10 mouse cellular contexts compared by ENCODE assay signal in the genomic region with DNA sequence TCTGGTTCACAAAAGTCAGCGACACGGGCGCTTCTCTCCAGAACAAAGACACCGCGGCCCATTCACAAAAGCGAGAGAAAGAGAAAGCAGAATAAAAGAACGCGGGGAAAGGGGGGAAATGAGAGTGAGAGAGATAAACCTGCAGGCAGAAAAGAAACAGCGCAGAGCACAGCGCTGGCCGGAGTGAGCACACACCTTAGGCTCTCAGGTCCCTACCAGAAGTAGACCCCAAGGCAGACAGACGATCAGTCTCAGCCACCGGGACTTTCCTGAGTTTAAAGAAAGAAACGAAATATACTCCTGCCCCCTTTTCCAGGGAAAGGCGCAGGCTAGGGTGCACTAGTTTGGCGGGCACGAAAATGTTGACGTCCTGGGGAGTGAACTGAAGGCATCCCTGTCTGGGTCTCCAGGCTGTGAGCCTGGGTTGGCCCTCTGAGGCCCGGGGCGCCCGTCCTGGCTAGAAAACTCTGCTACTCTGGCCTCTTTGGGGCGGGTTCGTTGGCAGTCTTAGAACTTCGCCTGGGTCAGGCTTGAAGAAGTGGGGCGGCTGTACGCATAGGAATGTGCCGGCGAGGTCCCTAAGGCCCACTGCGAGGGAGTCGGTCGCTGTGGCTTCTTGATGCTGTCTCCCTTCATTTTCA. TPM values are rescaled to one million over a fixed set of nuclear protein-coding genes. Genes with fewer than 3 reads are reported as not detected.
DNase-seq lines count a peak whose midpoint lies in the region; ATAC-seq and TF ChIP-seq lines count a peak whose summit lies in the region.
"Had no signal": no experiment of that assay in that cellular context is flagged by ENCODE, and none has a peak within 500 bp of the region (broad histone marks: within the 10 kb centered on the region; RNA-seq: fewer than 3 reads in every experiment).

No protein-coding gene starts in this region.

- no peak overlapping the region for H3K27ac ChIP-seq in heart, embryonic 14.5 days (replicated peaks in 1 of 2; ENCODE audit: control insufficient read depth in 1 of 2, insufficient read depth in 1 of 2, low read depth in 2 of 2, low read length in 2 of 2)
- no peak overlapping the region for H3K27ac ChIP-seq in limb, embryonic 13.5 days

- 2% methylated on average over 30 of the region's 31 CpGs for WGBS in heart, embryonic 14.5 days
- under 1% methylated on average over 31 of the region's 31 CpGs for WGBS in limb, embryonic 13.5 days

- peak overlapping the region; percentile 97 for H3K4me2 ChIP-seq in heart, embryonic 14.5 days (ENCODE audit: low read length)
- peak overlapping the region; percentile 44 for H3K4me2 ChIP-seq in limb, embryonic 13.5 days (replicated peaks)
- peak overlapping the region; percentile 99 for H3K4me2 ChIP-seq in myocyte (ENCODE audit: low read depth)

- H3K4me1 ChIP-seq in heart, embryonic 14.5 days (ENCODE audit: control insufficient read depth in 2 of 2, insufficient read depth in 2 of 2, low read length in 2 of 2): peaks cover 9 to 16% of the 10 kb centered on the region in 2 experiments
- H3K4me1 ChIP-seq in limb, embryonic 13.5 days: peaks cover 48% of the 10 kb centered on the region

- H3K79me2 ChIP-seq in myocyte (ENCODE audit: control insufficient read depth, insufficient read depth): no peaks in the 10 kb centered on the region

- H3K36me3 ChIP-seq in heart, embryonic 14.5 days (ENCODE audit: control insufficient read depth, insufficient read depth, low read length): peaks cover 13% of the 10 kb centered on the region
- no peaks in the 10 kb centered on the region for H3K36me3 ChIP-seq in limb, embryonic 13.5 days
- H3K36me3 ChIP-seq in myocyte (ENCODE audit: control insufficient read depth, insufficient read depth): no peaks in the 10 kb centered on the region

- H3K9ac ChIP-seq in heart, embryonic 14.5 days (ENCODE audit: low read length): no peak overlapping the region
- no peak overlapping the region for H3K9ac ChIP-seq in limb, embryonic 13.5 days

- TF ChIP-seq POLR2A in myocyte (IDR thresholded peaks at IDR 0.05; ENCODE audit: insufficient read length, low read depth): no peak

- H3ac ChIP-seq in myocyte (ENCODE audit: control insufficient read depth, insufficient read length): no peak overlapping the region

- H3K27me3 ChIP-seq in heart, embryonic 14.5 days (ENCODE audit: control insufficient read depth, insufficient read depth, low read length): peaks cover 67% of the 10 kb centered on the region
- H3K27me3 ChIP-seq in limb, embryonic 13.5 days: peaks cover 87% of the 10 kb centered on the region
- no peaks in the 10 kb centered on the region for H3K27me3 ChIP-seq in myocyte (ENCODE audit: control insufficient read depth, insufficient read depth, insufficient read length)
- H3K27me3 ChIP-seq: CH12.LX had no signal

- peak; percentile 6 to 22 for DNase-seq in frontal cortex, postnatal 10 days (ENCODE audit: low spot score in 2 of 2)
- DNase-seq in frontal cortex, adult 2 months (ENCODE audit: extremely low spot score in 1 of 2, low spot score in 1 of 2): no peak
- DNase-seq in urinary bladder, postnatal 25 days (ENCODE audit: low spot score): peak; percentile 12
- no peak for DNase-seq in urinary bladder, adult 2 months (ENCODE audit: low spot score)

- no peaks in the 10 kb centered on the region for H3K9me3 ChIP-seq in heart, embryonic 14.5 days (ENCODE audit: control insufficient read depth, low read length)
- H3K9me3 ChIP-seq in limb, embryonic 13.5 days: no peaks in the 10 kb centered on the region

- peak overlapping the region; percentile 18 to 68 for H3K4me3 ChIP-seq in heart, embryonic 14.5 days (ENCODE audit: control insufficient read depth in 1 of 2, insufficient read depth in 1 of 2, low read depth in 1 of 2, low read length in 2 of 2)
- H3K4me3 ChIP-seq in limb, embryonic 13.5 days: peak overlapping the region; percentile 56
- H3K4me3 ChIP-seq in myocyte: peak overlapping the region; percentile 40
- H3K4me3 ChIP-seq: erythroblast, embryonic 14.5 days had no signal

- ATAC-seq in heart, embryonic 14.5 days (ENCODE audit: insufficient number of reproducible peaks, insufficient read depth, low FRiP score, low read depth): no peak
- no peak for ATAC-seq in limb, embryonic 13.5 days (ENCODE audit: low FRiP score, low read depth)
- ATAC-seq in megakaryocyte progenitor cell, adult 5-6 weeks (replicated peaks; ENCODE audit: poor library complexity): no peak

TF ChIP-seq in myocyte, 11 proteins besides CTCF, POLR2A, EP300 and RAD21:
- no peak for TF ChIP-seq MYOG (IDR thresholded peaks at IDR 0.05; ENCODE audit: control insufficient read depth in 1 of 3, insufficient read depth in 1 of 3, insufficient read length in 2 of 3, low read depth in 2 of 3)
- no peak for TF ChIP-seq E2F4 (IDR thresholded peaks at IDR 0.05; ENCODE audit: insufficient read depth)
- TF ChIP-seq POLR2AphosphoS2 (IDR thresholded peaks at IDR 0.05; ENCODE audit: insufficient read length, low read depth): no peak
- TF ChIP-seq USF1 (IDR thresholded peaks at IDR 0.05; ENCODE audit: low read depth): no peak
- no peak for TF ChIP-seq TCF12 (IDR thresholded peaks at IDR 0.05; ENCODE audit: insufficient read depth, poor library complexity, severe bottlenecking)
- TF ChIP-seq SRF (IDR thresholded peaks at IDR 0.05; ENCODE audit: control insufficient read depth, insufficient read length, low read depth): no peak
- no peak for TF ChIP-seq MAX (IDR thresholded peaks at IDR 0.05; ENCODE audit: low read depth)
- TF ChIP-seq REST (IDR thresholded peaks at IDR 0.05; ENCODE audit: insufficient read depth, insufficient read length): no peak
- TF ChIP-seq TCF3 (IDR thresholded peaks at IDR 0.05; ENCODE audit: insufficient read length, low read depth): no peak
- TF ChIP-seq CEBPB (IDR thresholded peaks at IDR 0.05; ENCODE audit: insufficient read depth, poor library complexity, severe bottlenecking): no peak

RNA-seq across cellular contexts. Expression of a gene that starts 0.8 kb away (rescaled TPM):
- 3.5 and 3.7 TPM in 2 replicates for polyA plus RNA-seq in frontal cortex, adult 2 months (2012; rRNA removed)
- polyA plus RNA-seq in urinary bladder, adult 2 months (2012; rRNA removed): 0.01 and 0.03 TPM in 2 replicates
- 0.05 TPM in 1 of 2 replicates, not detected in the other for polyA plus RNA-seq in heart, embryonic 14.5 days (2014; fragmentation: Nextera tagmentation; extraction: Ambion mirVana)
- 1.5 and 1.6 TPM in 2 replicates for polyA plus RNA-seq in limb, embryonic 13.5 days (2015; fragmentation: Nextera tagmentation; extraction: Ambion mirVana)
- 0.72 TPM for polyA plus RNA-seq in myocyte (2012; fragmentation: generic; extraction: Trizol)
- not detected in 2 replicates for total RNA-seq in megakaryocyte progenitor cell, adult 5-6 weeks (2015)
- not detected in 2 replicates for total RNA-seq in megakaryocyte progenitor cell, adult 5-6 weeks (2017)
- total RNA-seq: CH12.LX had no signal
- polyA plus RNA-seq: erythroblast, embryonic 14.5 days had no signal

Comparison
In these comparisons a context has a peak if more than half of its experiments do, and no peak if none do; other contexts are left out.
1. DNase-seq: peak in frontal cortex, postnatal 10 days (2 of 2) and urinary bladder, postnatal 25 days (single experiment); none in frontal cortex, adult 2 months (0 of 2) and urinary bladder, adult 2 months (single experiment).
2. H3K4me2 ChIP-seq: peak in every context shown above with its lines; median percentile 99 in myocyte; 97 in heart, embryonic 14.5 days; 44 in limb, embryonic 13.5 days.
3. Peak in every context shown above with its lines, with median percentiles within 50 percentile points of each other: H3K4me3 ChIP-seq.